Mouse (Mus musculus) ES-Bruce4 (cell line): Measurements from ENCODE around the gene Prkg1. TPM values are rescaled to one million over a fixed set of nuclear protein-coding genes. Genes with fewer than 3 reads are reported as not detected.
A peak's percentile ranks its signal among the peaks of the same experiment; 100 is the strongest.

Experiments
- H3K27ac ChIP-seq: 2 replicates; pipeline ENCODE4 v1.5.1; 2012; ENCODE audit warnings: low read length, inconsistent platforms; ENCODE audit not compliant: insufficient read depth
- H3K27me3 ChIP-seq: 2 replicates; pipeline ENCODE4 v1.6.1; 2012; ENCODE audit warnings: mild to moderate bottlenecking, low read length, inconsistent platforms; ENCODE audit not compliant: control insufficient read depth, poor library complexity, insufficient read depth, severe bottlenecking
- H3K36me3 ChIP-seq: 2 replicates; pipeline ENCODE4 v1.6.1; 2012; ENCODE audit warnings: inconsistent platforms, mild to moderate bottlenecking, low read length, moderate library complexity; ENCODE audit not compliant: control insufficient read depth, poor library complexity, insufficient read depth, severe bottlenecking
- H3K4me1 ChIP-seq: one replicate; pipeline ENCODE4 v1.8.1; 2011; ENCODE audit warnings: low read length; ENCODE audit not compliant: control insufficient read depth, insufficient read depth
- H3K4me3 ChIP-seq: 2 replicates; pipeline ENCODE4 v1.5.1; 2011; ENCODE audit warnings: low read depth, mild to moderate bottlenecking, low read length
- H3K9ac ChIP-seq: 2 replicates; pipeline ENCODE4 v1.6.1; 2012; ENCODE audit warnings: low read depth, mild to moderate bottlenecking, inconsistent platforms; ENCODE audit not compliant: poor library complexity, severe bottlenecking
- H3K9me3 ChIP-seq: replicated peaks from 2 replicates; pipeline ENCODE4 v1.6.1; 2012; ENCODE audit warnings: mild to moderate bottlenecking, low read length, inconsistent platforms; ENCODE audit not compliant: control insufficient read depth, poor library complexity, insufficient read depth, severe bottlenecking
- CTCF ChIP-seq: IDR thresholded peaks from one replicate; pipeline ENCODE4 v1.8.1; 2011; ENCODE audit warnings: low read depth, low read length
- EP300 ChIP-seq: IDR thresholded peaks from 2 replicates; pipeline ENCODE4 v1.6.1; 2011; ENCODE audit warnings: low read depth, low read length; ENCODE audit not compliant: insufficient read depth
- POLR2A ChIP-seq: IDR thresholded peaks from one replicate; pipeline ENCODE4 v1.8.1; 2011; ENCODE audit warnings: low read length; ENCODE audit not compliant: insufficient read depth
- polyA plus RNA-seq: library from polyadenylated mRNA; stranded (reverse); fragments of >200 nt; gene quantifications from 2 replicates; pipeline ENCODE4 v1.2.4, GENCODE M21; 2011; ENCODE audit warnings: low read depth; ENCODE audit not compliant: missing spikeins, insufficient read depth, insufficient read length

Gene Prkg1
- polyA plus RNA-seq, 1 experiment, result 0.46 TPM

DNA sequence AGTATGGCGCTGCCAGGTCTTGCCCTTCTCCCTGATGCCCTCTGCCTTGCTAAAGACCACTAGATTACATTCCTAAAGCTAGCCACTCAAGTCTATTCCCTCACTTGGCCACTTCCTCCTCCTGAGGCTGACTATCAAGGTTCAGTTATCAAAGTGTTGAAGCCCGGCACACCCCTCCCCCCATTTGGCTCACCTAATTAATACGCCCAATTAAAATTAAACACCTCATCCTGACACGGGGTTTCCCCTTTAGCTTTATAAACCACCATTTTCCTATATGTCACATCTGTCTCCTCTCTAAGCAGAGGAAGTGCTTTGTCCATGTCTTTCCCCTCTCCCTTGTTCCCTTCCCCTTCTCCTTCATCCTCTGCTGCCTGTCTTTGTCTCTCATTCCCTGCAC is 566.4 kb downstream of the Prkg1 start:
- H3K4me3 ChIP-seq, result no peak overlapping the region
- no peaks in the 10 kb centered on the region for H3K4me1 ChIP-seq
- no peaks in the 10 kb centered on the region for H3K9me3 ChIP-seq
- no peak overlapping the region for H3K27ac ChIP-seq
- H3K27me3 ChIP-seq, result no peaks in the 10 kb centered on the region
- TF ChIP-seq CTCF (no peak), EP300 (no peak), POLR2A (no peak)
- no peak overlapping the region for H3K9ac ChIP-seq
- no peaks in the 10 kb centered on the region for H3K36me3 ChIP-seq

DNA sequence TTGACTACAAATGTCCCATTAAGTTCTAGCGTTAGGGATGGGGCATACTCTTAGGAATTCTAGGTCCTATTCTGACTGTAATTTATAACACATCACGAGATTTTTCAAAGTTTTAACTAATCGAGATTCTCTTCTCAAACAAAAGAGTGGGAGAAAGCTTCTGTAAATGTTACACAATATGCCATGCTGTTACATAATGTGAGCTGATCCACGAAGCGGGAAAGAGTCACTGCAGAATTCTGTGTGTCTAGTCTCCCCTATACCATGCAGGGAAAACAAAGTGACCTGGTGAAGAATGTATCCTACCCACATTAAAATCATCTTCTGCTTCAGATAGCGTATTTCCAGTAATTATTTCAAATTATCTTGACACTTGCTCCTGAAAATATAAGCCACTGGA is 567.8 kb downstream of the Prkg1 start:
- no peak for TF ChIP-seq EP300
- no peak for TF ChIP-seq CTCF
- TF ChIP-seq POLR2A, result no peak
- no peak overlapping the region for H3K27ac ChIP-seq
- H3K27me3 ChIP-seq, result no peaks in the 10 kb centered on the region
- no peak overlapping the region for H3K4me3 ChIP-seq
- H3K9me3 ChIP-seq, result no peaks in the 10 kb centered on the region
- no peak overlapping the region for H3K9ac ChIP-seq
- no peaks in the 10 kb centered on the region for H3K36me3 ChIP-seq
- no peaks in the 10 kb centered on the region for H3K4me1 ChIP-seq

DNA sequence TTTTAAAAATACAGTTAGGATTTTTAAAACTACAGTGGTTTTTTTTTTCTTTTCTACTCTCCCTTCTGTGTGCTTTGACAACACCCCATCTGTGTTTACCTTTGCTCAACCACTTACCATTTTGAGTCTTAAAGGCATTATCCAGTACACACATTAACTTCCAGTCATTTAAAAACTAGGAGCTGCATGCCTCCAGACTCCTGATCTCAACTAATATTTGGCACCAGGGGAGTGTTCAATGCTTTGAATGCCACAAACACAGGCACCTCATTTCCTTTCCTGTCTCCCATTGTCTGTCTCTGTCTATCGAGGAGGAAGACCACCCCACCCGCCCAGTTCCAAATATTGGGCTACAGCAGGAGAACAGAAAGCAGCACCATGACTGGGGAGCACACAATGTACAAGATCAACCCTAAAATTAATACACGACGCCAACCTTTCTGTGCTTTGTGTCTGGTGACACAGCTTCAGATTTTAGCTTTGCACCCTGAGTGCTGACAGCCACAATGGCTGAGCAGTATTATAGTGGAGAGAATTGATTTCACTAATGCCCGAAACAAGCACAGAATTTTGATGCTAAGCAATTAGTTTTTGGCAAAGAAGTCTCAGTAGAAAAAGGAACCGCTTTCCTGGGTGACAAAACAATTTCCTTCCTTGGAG is 576.1 kb downstream of the Prkg1 start:
- Histone ChIP-seq H3K36me3 (no peaks in the 10 kb centered on the region), H3K4me3 (no peak overlapping the region), H3K9ac (no peak overlapping the region), H3K27me3 (no peaks in the 10 kb centered on the region), H3K9me3 (no peaks in the 10 kb centered on the region), H3K4me1 (no peaks in the 10 kb centered on the region), H3K27ac (no peak overlapping the region)
- TF ChIP-seq POLR2A (no peak), EP300 (no peak)

DNA sequence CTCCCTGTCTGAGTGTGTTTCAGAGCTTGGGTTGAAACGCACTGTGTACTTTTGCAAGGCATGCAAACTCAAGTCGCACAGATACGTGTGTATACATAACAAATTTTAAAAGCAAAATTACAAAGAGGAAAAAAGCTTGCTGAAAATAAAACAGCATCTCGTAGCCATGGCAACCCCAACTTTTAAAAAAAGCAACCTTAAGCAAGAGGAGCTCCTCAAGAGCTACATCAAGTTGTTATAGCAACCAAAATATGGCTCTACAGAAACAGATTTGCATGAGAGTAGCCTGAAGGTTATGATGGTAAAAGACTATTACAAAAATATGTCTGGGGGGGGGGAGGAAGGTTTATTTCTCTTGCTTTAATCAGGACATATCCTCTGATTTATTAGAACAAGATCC is 584.1 kb downstream of the Prkg1 start:
- Histone ChIP-seq H3K9ac (no peak overlapping the region), H3K36me3 (no peaks in the 10 kb centered on the region), H3K27me3 (no peaks in the 10 kb centered on the region), H3K9me3 (no peaks in the 10 kb centered on the region), H3K4me3 (no peak overlapping the region), H3K27ac (no peak overlapping the region), H3K4me1 (no peaks in the 10 kb centered on the region)
- TF ChIP-seq EP300 (no peak), POLR2A (no peak), CTCF (no peak)

DNA sequence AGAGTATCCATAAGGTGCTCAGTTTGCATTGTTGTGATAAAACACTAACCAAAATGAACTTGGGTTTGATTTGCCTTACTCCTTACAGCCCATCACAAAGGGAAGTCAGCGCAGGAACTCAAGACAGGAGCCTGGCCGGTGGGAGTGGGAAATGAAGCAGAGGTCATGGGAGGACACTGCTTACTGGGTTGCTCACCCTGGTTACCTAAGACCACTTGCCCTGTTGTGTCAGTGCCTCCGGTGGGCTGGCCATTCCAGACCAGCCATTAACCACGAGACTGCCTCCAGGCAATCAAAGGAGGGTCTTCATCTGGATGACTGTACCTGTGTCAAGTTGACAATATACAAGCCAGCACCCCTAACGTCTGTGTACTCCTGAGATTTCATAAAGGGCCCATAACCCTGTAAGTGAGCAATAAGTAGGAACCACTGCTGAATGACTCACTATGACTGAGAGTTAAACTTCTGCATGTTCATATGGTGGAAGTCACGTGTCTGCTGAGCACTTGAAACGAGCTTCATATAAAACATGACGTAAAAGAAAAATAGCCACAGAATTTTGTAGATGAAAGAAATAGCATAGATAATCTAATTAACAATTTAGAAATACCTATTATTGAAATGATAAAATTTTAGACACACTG is 587.4 kb downstream of the Prkg1 start:
- no peaks in the 10 kb centered on the region for H3K9me3 ChIP-seq
- no peaks in the 10 kb centered on the region for H3K4me1 ChIP-seq
- no peaks in the 10 kb centered on the region for H3K36me3 ChIP-seq
- H3K27ac ChIP-seq, result no peak overlapping the region
- no peak for TF ChIP-seq EP300
- no peak for TF ChIP-seq POLR2A
- TF ChIP-seq CTCF, result no peak
- H3K4me3 ChIP-seq, result no peak overlapping the region
- H3K27me3 ChIP-seq, result no peaks in the 10 kb centered on the region
- no peak overlapping the region for H3K9ac ChIP-seq

DNA sequence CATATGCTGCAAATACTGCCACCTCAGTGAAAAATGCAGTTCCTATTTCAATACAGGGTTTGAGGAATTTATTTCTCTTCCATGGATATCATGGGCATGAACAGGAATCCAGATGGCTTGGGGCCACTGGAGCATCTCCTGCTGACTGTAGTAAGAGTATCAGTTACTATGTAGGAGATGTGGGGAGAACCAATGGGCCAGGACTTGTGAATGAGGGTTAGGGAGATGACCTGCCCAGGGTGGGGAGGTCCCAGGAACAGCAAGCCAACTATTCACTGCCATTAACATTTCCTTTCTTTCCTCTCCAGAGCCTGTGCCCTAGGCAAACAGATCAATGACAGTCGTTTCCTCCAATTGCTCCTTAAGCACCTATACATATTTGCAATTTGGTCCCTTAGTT is 593.8 kb downstream of the Prkg1 start:
- H3K4me3 ChIP-seq, result no peak overlapping the region
- no peaks in the 10 kb centered on the region for H3K27me3 ChIP-seq
- no peaks in the 10 kb centered on the region for H3K9me3 ChIP-seq
- H3K36me3 ChIP-seq, result no peaks in the 10 kb centered on the region
- H3K4me1 ChIP-seq, result peaks cover 1% of the 10 kb centered on the region
- H3K27ac ChIP-seq, result no peak overlapping the region
- no peak for TF ChIP-seq CTCF
- TF ChIP-seq POLR2A, result no peak
- 0 out of 2 replicates have a peak, but pooled peaks have one; percentile 36 for TF ChIP-seq EP300
- H3K9ac ChIP-seq, result no peak overlapping the region
